Mouse (Mus musculus) liver, embryonic 14.5 days (tissue): ENCODE results near the gene Cst6.

Source experiments
- CTCF ChIP-seq: IDR thresholded peaks from 2 replicates; pipeline ENCODE4 v1.5.1; 2016; ENCODE audit warnings: antibody characterized with exemption, low read depth, control low read depth
- EP300 ChIP-seq: IDR thresholded peaks from 2 replicates; pipeline ENCODE4 v1.6.1; 2016; ENCODE audit warnings: antibody characterized with exemption, low read depth

- TF ChIP-seq CTCF (no peak), EP300 (no peak)
Measured at GRCm38 (mm10) chr19:5395371-5395770, 46.0 kb upstream of the Cst6 start.
